Mouse (Mus musculus) layer of hippocampus, adult 9-10 months (tissue): ENCODE measurements at regions not wholly inside any gene's neighbourhood (a gene's known extent, or its start where the extent isn't known, plus 50 kb on each side); places are given as distances from the start of the nearest gene placed in this dataset.

Experiments
- DNase-seq: peaks from one replicate; pipeline ENCODE4 v3.0.0; 2022; ENCODE audit warnings: low spot score

DNA sequence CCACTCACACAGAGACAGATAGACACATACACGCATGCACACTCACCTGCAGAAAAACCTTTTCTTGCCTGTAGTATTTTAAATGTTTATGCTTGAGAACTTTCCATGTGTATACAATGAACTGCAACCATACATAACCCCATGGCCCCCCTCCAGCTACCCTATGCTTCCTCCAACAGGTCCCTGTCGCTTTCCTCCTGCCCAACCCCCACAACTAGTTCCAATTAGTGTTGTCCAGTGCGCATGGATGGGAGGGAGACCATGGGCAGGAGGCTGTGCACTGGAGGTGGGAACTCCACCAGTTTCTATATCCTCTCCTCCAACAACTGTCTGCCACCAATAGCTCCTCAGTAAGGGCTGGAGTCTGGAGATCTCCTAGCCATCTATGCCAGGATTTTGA lies 82.9 kb upstream of the Jade1 start:
- no peak for DNase-seq

DNA sequence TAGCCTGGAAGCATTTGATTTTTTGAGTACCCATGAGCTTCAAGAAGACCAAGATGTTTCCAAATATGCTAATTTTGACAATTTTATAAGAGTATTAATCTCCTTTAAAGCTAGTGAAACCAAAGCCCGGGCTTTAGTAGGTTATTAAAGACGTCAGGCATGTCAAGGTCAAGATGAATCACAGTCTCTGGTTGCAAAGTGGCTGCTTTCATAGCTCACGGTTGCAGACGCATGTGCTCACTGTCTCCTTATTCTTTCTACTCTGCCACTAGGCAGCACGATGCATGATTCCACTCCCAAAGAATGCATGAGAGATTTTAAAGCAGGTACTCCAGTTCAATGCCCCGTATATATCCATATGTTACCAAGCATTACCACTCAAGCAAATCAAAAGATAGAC lies 86.4 kb upstream of the Jade1 start:
- DNase-seq: no peak

DNA sequence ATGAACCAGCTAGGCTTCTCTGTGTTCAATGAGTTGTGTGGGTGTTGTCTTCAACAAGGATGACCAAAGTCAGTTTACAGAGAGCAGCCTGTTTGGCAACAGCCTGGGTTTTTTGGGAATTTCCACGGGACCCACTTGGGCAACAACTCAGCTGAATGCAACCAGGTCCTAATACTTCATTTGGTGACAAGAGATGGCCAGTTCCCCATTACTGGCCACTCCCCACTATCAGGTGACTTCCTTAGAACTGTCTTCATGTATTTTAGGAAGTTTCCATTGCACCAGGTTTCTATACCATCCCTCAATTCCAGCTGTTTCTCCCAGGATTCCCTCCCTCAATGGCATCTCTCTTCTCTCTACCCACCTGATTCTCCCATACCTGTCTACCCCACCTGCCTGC lies 87.7 kb upstream of the Jade1 start:
- DNase-seq: no peak

DNA sequence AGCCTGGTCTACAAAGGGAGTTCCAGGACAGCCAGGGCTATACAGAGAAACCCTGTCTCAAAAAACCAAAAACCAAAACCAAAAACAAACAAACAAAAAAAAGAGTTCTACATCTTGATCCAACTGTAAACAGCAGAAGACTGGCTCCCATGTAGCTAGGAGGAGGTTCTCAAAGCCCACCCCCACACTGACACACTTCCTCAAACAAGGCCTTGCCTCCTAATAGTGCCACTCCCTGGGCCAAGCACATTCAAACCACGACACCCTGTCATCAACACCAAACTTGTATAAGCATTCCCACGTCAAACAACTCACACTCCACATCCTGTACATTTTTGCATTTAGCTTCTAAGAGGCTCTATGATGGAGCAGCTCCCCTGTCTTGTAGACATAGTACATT lies 89.6 kb upstream of the Jade1 start:
- no peak for DNase-seq

DNA sequence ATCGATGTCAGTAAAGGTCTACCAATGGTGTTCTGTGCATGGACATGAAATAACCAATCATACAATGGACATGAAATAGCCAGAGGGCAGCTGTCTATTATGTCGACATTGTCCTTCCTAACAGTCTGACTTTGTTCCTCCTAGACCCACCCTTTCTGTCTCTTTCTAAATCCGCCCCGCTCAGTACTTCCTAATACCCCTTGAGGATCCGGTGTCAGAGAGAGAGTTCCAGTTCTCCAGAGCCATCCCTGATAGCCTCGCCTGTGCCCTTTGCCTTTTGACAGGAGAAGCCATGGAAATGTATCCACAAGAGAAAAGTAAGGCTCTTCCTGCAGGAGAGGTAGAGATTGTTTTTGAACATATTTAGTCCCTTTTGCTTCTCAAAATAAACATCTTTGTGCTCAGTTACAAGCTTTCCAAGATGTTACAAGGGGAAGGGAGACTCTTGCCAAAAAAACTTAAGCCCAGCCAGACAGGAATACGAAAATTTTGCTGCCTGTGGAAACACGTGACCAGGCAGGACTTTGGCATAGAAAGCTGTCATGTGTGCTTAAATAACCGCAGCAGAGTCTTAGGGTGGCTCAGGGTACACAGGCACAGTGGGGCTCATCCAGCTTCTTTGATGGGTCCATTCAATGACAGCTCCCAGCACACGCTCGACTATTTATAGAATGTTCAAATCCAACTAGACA lies 92.4 kb upstream of the Jade1 start:
- DNase-seq: no peak

DNA sequence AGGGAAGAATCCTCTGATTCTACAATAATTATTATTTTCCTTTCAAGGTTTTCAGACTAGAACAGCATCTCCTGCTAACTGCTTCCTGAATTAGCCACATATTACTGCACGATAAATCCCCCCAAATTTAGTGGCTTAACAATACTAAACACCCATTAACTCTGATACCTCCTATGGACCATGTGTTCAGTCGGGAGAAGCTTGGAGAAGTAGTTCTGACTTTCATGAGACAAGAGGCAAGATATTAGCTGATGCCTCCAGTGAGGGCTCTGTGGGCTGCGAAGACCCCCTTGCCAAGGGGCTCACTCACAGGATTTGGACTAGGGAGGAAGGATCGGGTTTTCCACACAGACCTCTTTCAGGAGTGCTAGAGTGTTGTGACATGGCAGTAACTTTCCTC lies 95.4 kb upstream of the Jade1 start:
- no peak for DNase-seq

DNA sequence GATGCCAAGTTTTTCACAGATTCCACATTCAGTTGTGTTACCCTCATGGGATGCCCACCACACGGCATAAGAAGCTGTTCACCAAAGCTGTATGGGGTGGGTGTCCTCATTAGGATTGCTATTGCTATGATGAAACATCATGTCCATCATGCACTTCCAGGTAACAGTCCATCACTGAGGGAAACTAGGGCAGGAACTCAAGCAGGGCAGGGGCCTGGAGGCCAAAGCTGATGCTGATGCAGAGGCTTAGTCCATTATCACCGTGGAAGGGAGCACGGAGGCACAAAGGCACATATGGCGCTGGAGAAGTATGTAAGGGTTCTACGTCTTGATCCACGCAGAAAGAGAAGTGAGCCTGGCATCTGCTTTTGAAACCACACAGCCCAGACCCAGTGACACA lies 97.4 kb upstream of the Jade1 start:
- DNase-seq: no peak

DNA sequence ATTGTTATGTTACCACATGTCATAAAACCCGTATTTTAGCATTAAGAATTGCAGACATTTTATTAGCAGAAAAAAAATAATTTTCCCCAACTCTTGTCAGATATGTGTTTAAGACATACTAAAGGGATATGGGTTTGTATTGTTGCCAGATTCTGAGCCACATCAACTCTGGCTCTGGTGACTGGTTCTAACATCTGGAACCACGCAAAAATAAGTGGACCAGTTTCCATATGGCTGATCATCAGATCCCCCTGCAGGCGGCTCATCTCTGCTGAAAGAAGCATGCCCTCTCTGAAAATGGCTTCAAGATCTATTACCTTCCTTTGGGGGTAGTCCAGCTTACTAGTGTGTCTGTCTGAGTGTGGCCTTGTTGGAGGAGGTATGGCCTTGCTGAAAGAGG lies 102.0 kb upstream of the Jade1 start:
- DNase-seq: no peak

DNA sequence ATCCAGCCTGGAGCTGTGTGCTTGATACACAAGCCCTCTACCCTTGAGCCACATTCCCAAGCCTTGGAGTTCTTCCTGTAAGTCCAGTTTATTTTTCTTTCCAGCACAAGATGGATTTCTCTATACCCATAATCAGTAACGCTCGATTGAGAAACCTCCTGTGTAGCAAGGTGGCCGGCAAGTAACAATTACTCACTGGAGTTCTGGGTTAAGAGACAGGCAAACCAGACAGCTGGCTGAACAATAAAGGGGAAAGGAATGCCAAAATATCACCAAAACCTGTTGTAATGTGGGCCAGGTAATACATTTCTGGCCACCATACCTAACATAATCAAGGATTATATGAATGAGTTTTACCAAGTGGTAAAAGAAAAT lies 102.8 kb upstream of the Jade1 start:
- no peak for DNase-seq

DNA sequence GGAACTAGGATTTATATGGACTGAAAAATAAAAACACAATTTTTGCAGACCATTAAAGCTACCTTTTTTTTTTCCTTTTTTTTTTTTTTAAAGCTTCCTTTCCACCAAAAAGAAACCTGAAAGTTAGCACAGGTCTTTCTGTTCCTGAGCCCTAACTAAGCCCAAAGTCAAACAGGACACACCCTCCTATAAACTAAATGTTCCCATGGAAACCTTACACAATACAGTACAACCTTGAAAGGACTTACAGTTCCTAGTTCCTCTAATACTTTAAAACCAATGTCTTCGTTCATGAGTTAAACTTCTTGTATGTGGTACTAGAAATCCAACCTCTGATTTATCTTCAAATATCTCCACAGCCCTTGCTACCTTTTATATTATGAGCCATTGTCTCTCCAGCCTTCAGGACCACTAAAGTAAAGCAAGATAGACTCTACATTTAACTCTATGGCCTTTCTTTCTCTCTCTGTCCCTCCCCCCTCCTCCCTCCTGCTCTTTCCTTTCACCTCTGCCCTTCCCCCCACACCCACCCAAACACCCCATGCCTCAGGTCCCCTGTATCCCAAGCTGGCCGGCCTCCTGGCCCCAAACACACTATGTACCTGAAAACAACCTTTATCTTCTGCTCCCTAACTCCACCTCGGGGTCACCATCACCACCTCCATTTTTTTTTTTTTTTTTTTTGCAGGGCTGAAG lies 103.4 kb upstream of the Jade1 start:
- DNase-seq: no peak

DNA sequence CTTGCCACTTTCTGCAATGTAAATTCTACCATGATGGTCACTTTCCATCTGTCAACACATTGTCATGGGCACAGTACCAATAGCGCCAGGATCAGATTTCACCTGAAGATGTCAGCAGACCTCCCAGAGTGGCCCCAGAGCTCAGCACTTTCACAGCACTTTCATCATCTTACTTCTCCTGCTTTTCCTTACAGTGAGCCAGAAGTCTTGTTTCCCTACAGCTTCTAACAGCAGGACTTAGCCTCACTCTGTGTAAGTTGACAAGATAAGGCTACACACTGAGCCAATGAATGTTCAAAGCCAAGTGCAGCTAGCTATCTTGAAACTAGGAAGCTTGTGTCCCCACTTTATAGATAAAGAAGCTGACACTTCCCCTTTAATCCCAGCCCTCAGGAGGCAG lies 104.8 kb upstream of the Jade1 start:
- no peak for DNase-seq

DNA sequence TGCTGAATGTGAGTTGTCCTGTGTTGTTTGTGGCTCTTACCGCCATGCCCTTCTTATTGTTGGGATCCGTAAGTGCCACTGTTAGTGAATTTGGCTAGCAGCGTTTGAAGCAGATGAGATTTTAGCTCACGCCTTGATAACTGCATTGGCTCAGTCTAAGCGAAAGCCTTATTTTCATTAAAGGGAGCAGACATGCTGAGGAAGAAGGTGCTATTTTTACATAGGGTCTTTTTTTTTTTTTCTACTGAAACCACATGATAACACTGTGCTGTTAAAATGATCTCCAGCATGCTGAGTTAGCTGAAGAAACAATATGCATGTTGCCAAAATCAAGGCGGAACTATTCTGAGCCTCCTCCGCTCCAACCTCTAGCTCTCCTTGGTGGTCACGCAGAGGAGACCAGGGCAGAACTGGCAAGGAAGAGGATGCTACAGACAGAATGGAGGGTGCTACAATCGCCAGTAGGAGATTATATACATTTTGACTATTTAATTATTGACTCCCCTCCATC lies 111.2 kb upstream of the Jade1 start:
- DNase-seq: no peak

DNA sequence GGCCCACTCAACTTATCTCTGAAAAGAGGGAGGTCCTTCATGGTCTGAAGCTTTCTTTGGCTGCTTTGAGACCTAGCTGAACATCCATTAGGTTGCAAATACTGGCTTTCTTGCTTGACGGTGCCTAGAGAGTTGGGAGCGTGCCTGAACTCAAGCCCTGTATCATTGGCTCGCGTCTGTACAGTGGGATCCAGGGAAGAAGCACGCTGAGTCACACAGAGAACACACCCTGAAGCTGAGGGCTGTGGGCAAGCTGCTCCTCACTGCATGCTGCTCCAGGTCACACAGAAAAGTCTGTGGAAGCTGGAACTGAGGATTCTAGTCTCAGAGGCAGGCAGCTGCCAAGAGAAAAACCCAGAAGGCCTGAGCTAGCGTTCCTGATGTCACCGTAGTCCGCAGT lies 119.3 kb upstream of the Jade1 start:
- no peak for DNase-seq

DNA sequence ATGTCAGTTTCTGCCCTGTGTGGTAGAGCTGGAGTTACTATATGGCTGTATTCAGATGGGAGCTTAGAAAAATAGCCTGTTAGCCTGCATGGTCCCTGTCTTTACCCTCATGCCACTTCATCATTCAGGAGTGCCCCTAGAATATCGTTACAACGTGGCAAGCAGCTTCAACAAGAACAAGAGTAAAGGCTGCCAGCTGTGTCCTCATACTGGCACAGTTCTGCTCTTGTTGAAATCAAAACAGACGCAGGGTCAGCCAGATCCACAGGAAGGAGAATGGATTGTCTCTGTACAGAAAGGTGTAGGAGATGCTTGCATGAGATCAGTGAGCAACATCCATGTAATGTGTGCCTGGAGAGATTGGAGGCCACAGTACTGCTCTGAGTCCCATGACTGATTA lies 122.4 kb upstream of the Jade1 start:
- DNase-seq: no peak

DNA sequence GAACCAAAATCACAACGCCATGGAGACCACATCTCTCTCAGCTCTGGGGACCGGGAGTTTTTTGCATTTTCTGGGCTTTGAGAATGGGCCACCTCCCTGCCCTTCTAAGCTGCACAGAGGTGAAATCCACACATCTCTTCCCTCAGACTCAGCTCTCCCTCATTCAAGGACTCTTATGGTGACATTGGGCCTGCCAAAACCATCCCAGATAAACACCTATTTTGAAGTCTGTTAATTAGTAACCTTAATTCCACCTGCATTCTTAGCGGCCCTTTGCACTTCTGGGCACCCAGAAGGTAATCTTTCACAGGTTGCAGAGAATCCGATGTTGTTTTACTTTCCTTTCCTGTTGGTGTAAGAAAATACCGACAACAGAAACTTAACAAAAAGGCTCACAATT lies 123.2 kb upstream of the Jade1 start:
- DNase-seq: no peak

DNA sequence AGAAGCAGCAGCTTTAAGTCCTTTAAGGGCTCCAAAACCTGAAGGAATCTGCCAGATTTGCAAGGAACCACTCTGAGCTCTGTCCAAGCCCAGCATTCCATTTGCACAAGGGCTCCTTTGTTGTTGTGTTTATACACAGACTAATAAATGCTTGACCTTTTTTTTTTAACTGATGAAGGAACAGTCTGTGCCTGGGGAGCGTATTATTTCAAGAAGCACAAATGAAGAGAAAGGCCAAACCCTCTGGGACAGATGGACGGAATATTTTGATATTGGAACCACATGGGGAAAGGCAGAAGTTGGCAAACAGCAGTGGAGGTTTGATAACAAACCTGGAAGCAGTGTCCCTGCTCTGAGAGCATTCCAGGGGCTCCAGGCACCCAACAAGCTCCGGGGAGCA lies 125.3 kb upstream of the Jade1 start:
- DNase-seq: no peak

DNA sequence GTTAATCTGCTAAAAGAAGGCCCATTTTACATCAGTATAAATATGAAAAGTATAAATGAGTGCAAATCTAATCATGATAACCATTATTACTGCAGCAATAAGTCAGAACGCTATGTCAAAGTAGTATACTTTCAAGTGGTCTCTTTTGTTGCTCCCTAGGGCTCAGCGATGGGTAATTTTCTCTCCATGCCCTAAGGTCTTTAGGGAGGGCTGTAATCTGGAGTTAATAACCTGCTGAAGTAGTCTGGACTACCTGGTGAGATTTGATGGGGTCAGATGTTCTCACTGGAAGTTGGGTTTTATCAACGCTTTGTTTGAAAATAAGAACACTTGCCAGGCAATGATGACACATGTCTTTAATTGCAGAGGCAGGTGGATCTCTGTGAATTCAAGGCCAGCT lies 128.6 kb upstream of the Jade1 start:
- no peak for DNase-seq

DNA sequence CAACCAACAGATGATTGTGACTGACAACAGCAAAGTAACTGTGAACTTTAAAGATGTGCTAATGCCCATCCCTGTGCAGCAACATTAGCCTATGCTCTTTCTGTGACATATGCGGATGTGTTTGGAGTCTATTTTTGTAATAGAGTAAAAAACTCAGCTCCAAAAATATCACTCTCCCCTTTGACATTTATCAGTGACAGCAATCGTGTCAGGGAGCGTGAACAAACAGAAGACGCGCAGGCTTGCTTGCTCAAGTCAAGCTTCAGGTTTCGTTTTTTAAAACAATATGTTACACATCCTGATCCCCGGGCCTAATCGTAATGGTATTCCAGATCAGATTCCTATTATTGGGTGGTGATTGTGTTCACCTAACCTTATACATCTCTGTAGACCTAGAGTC lies 129.7 kb upstream of the Jade1 start:
- DNase-seq: no peak

DNA sequence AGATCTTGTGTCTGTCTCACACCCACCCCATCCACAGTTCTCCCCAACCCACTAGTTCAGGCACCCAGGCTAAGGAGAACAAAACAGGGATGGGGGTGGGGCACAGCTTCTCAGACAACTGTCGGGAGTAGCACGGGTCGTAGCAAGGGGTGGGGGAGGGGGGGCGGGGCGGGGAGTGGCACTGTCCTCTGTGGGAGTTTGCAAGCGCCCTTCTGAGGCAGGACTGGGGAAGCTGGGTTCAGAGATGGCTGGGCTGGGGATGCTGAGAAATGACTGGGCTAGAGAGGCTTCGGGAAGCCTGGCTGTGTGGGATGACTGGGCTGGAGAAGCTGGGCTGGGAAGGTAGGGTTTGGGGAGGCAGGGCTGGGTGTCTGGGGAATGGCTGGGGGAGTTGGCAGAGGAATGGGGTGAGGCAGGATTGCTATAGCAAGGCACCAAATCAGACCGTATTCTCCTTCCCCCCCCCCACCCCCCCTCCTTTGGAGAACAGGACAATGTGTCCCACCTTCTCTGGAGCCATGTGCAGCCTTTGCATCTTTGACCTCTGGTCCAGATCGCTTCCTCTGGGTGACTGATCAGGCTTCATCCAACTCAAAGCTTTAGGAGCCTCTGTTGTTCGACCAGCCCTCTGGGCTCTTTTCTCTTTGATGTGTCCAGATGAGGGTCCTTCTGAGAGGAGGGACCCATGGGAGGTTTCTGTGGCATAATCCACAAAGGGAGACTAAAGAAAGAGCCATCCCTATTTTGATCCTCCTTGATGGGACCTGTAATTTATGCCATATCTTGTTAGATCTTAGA lies 131.2 kb upstream of the Jade1 start:
- no peak for DNase-seq

DNA sequence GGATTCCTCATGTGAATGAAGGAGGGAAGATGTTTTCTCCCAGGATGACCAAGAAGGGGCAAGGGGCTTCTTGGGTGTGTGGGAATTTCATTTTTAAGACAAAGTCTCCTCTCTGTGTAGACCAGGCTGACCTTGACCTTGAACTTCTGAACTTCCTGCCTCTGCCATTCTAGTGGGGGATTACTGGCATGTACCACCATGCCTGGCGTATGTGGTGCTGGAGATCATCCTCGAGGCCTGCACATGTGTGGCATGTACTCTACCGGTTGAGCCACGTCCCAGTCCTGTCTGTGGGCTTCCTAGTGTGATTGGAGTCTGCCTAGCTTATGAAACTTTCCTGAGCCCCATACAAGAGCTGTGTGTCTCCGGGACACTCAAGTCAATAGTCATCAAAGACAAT lies 131.9 kb upstream of the Jade1 start:
- DNase-seq: no peak

DNA sequence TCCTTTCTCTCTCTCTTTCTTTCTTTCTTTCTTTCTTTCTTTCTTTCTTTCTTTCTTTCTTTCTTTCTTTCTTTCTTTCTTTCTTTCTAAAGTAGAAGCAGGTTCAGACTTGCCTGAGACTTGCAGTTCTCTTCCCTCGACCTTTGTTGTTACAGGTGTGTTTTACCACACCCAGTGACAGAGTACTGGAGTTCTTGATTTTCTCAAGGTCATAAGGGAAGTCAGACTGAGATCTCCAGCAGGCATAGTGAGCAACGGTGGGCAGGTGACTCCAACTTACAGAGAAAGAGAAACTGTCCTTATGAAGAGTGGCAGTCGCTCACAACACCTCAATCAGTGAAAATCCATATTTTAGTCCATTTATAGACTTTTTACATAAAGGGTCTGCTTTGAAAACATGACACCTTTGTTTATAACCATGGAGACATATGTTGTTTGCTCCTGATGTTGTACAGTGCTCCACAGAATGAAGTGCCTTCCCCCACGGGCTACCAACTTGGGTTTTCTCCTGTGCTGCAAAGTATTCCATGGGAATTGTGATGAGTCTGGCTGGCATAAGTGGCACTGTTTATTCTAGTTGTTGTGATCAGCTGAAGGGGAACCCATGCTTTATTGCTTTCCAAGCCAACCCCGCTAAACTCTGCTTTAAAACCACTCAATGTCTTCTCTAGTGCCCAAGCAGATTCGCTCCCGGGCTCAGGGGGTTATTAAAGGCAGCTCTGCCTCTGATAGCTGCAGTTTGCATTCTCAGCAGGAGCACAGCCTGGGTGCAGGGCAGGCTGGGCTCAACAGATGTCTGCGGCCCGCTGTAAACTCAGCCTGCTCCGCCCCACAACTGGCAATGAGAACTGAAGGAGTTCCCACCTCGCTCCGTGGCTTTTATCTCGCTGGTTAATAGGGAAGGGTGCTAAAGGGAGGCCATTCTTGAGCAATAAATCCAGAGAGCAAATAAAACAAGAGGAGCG lies 132.6 kb upstream of the Jade1 start:
- DNase-seq: no peak

DNA sequence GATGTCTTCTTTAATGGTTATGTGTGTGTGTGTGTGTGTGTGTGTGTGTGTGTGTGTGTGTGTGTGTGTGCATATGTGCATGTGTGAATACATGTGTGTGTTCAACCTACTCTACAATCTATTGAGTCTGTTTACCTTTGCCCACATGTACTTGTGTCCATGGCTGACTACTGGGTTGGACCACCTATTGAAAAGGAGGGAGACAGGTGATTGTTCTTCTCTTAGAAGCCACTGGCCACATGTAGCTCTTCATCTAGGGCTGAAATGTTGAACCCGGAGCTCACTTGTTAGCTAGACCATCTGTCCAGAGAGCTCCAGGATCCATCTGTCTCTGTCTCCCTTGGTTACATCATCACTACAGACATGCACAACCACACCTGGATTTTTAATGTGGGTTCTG lies 141.8 kb upstream of the Jade1 start:
- no peak for DNase-seq
